Mouse (Mus musculus): ENCODE measurements at regions not wholly inside any gene's neighbourhood (a gene's known extent, or its start where the extent isn't known, plus 50 kb on each side); places are given as distances from the start of the nearest gene placed in this dataset.

DNA sequence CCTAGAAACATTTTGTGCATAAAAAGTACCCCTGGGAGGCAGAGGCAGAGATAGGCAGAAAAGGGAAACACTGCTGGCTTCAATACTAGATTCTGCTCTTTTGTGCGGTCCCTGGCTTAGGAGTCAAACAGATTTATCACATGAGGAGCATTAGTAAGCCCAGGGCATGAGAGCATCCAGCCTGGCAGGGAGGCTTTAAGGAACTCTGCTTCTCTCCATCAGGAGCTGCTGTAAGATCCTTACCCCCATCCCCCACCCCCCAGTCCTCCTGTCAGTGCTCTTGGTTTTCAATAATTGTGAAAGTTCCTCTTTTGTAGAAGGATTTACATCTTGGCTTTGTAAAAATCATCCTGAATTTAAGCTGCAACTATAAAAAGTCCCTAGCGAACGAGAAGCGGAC, 97.2 kb upstream of the Prdm1 start:
- H3K9me3 ChIP-seq (ENCODE audit: control insufficient read depth), result no peaks in the 10 kb centered on the region
- no peak overlapping the region for H3K9ac ChIP-seq (ENCODE audit: low read depth, low read length)
- H3K27ac ChIP-seq (ENCODE audit: low read depth, low read length), result no peak overlapping the region
- WGBS, result 87% methylated on average over 4 of the region's 4 CpGs
- H3K27me3 ChIP-seq (replicated peaks; ENCODE audit: control insufficient read depth, insufficient read depth, low read length), result no peaks in the 10 kb centered on the region
- H3K4me3 ChIP-seq (ENCODE audit: low read depth, low read length), result no peak overlapping the region
- ATAC-seq, result no peak
- TF ChIP-seq CTCF (IDR thresholded peaks at IDR 0.05; ENCODE audit: low read depth), result no peak
- H3K4me2 ChIP-seq (replicated peaks; ENCODE audit: low read depth), result no peak overlapping the region
- H3K4me1 ChIP-seq (replicated peaks; ENCODE audit: control insufficient read depth, insufficient read depth, low read length), result no peaks in the 10 kb centered on the region
- no peaks in the 10 kb centered on the region for H3K36me3 ChIP-seq (ENCODE audit: control insufficient read depth, insufficient read depth)

DNA sequence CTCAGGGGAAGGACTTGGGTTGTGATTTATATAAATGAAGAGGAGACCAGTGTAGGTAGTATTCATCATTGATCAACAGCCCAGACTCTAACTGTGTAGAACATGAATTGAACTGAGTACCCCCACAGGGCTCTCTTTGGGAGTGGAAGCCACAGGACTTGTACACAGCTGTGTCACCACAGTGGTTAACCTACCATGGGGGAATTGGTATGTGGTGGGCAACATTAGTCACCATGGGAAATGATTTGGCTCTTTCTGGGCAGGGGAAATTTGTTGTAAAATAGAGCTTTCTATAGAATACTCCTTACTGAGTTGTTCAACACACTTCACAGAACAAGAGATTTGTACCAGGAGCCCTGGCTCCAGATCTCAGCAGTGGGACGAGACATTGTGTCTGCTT, 87.3 kb upstream of the Prdm1 start:
- WGBS, result 82% methylated on average over 1 of the region's 1 CpGs
- no peaks in the 10 kb centered on the region for H3K27me3 ChIP-seq (replicated peaks; ENCODE audit: control insufficient read depth, insufficient read depth, low read length)
- H3K4me3 ChIP-seq (ENCODE audit: low read depth, low read length), result no peak overlapping the region
- ATAC-seq, result no peak
- TF ChIP-seq CTCF (IDR thresholded peaks at IDR 0.05; ENCODE audit: low read depth), result no peak
- H3K9me3 ChIP-seq (ENCODE audit: control insufficient read depth), result no peaks in the 10 kb centered on the region
- no peak overlapping the region for H3K9ac ChIP-seq (ENCODE audit: low read depth, low read length)
- H3K4me2 ChIP-seq (replicated peaks; ENCODE audit: low read depth), result no peak overlapping the region
- H3K4me1 ChIP-seq (replicated peaks; ENCODE audit: control insufficient read depth, insufficient read depth, low read length), result no peaks in the 10 kb centered on the region
- no peaks in the 10 kb centered on the region for H3K36me3 ChIP-seq (ENCODE audit: control insufficient read depth, insufficient read depth)
- no peak overlapping the region for H3K27ac ChIP-seq (ENCODE audit: low read depth, low read length)

DNA sequence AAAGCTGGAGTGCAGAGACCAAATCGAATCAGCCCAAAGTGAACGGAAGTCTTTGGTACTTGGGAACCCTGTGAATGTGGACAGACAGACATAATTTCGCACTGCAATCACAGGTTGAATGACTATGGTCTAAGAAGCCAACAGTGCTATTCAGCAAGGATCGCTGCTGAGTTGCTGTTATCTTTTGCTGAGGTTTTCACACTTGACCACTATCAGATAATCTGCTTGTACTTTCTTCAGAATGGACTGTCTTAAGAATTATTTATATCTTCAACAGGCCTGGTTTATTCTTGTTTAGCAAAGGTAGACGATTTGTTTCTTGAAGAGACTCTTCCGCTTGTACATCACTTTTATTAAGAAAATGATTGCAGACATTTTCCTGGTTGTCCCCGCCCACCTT, 84.3 kb upstream of the Prdm1 start:
- H3K9ac ChIP-seq (ENCODE audit: low read depth, low read length), result no peak overlapping the region
- no peaks in the 10 kb centered on the region for H3K9me3 ChIP-seq (ENCODE audit: control insufficient read depth)
- H3K27ac ChIP-seq (ENCODE audit: low read depth, low read length), result no peak overlapping the region
- no peak overlapping the region for H3K4me3 ChIP-seq (ENCODE audit: low read depth, low read length)
- no peaks in the 10 kb centered on the region for H3K27me3 ChIP-seq (replicated peaks; ENCODE audit: control insufficient read depth, insufficient read depth, low read length)
- ATAC-seq, result no peak
- peaks cover 1% of the 10 kb centered on the region; the same call in 1 of the 2 replicates for H3K4me1 ChIP-seq (replicated peaks; ENCODE audit: control insufficient read depth, insufficient read depth, low read length)
- H3K4me2 ChIP-seq (replicated peaks; ENCODE audit: low read depth), result no peak overlapping the region
- TF ChIP-seq CTCF (IDR thresholded peaks at IDR 0.05; ENCODE audit: low read depth), result no peak
- 86% methylated on average over 7 of the region's 7 CpGs for WGBS
- H3K36me3 ChIP-seq (ENCODE audit: control insufficient read depth, insufficient read depth), result no peaks in the 10 kb centered on the region

DNA sequence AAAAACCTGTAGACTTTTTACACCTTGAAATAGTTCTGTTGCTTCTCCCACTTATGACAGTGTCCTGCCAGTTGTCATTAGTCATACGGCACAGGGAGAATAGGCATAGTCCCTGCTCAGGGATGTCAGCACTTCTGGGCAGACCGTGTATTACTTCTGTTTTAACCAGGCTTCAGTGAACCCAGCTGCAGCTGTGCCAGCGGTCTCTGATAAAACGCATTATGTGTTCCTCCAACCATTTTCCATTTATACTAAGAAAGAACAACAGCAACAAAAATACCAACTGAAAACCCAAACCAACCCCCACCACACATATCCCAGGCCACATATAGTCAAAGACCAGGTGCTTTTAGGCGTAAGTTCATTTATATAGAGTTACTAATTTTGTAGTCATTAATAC, 83.1 kb upstream of the Prdm1 start:
- Histone ChIP-seq H3K27me3 (replicated peaks; ENCODE audit: control insufficient read depth, insufficient read depth, low read length) (no peaks in the 10 kb centered on the region), H3K27ac (ENCODE audit: low read depth, low read length) (no peak overlapping the region), H3K4me1 (replicated peaks; ENCODE audit: control insufficient read depth, insufficient read depth, low read length) (peaks cover 2% of the 10 kb centered on the region; the same call in 1 of the 2 replicates), H3K9ac (ENCODE audit: low read depth, low read length) (no peak overlapping the region), H3K36me3 (ENCODE audit: control insufficient read depth, insufficient read depth) (no peaks in the 10 kb centered on the region), H3K4me3 (ENCODE audit: low read depth, low read length) (no peak overlapping the region), H3K9me3 (ENCODE audit: control insufficient read depth) (no peaks in the 10 kb centered on the region), H3K4me2 (replicated peaks; ENCODE audit: low read depth) (no peak overlapping the region)
- no peak for TF ChIP-seq CTCF (IDR thresholded peaks at IDR 0.05; ENCODE audit: low read depth)
- WGBS, result 93% methylated on average over 5 of the region's 5 CpGs
- no peak for ATAC-seq

DNA sequence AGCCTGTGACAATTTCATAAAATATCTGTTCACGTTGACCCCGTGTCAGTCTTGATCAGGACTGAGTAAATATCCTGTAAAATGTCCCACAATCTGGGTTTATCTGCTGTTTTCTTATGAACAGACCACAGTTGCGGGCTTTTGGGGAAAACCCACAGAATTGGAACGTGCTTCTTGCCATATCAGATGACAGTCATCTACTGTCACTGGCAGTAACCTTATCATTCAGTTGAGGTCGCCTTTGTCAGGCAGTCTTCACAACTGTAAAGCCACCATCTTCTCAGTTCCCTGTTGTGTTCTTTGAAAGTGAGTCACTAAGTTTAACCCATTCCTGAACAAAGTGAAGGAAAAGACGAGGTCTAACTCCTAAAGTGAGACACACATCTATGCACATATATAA, 80.9 kb upstream of the Prdm1 start:
- ATAC-seq, result no peak
- Histone ChIP-seq H3K4me3 (ENCODE audit: low read depth, low read length) (no peak overlapping the region), H3K9ac (ENCODE audit: low read depth, low read length) (no peak overlapping the region), H3K27ac (ENCODE audit: low read depth, low read length) (no peak overlapping the region), H3K27me3 (replicated peaks; ENCODE audit: control insufficient read depth, insufficient read depth, low read length) (no peaks in the 10 kb centered on the region), H3K9me3 (ENCODE audit: control insufficient read depth) (no peaks in the 10 kb centered on the region), H3K36me3 (ENCODE audit: control insufficient read depth, insufficient read depth) (no peaks in the 10 kb centered on the region), H3K4me2 (replicated peaks; ENCODE audit: low read depth) (no peak overlapping the region), H3K4me1 (replicated peaks; ENCODE audit: control insufficient read depth, insufficient read depth, low read length) (peaks cover 2% of the 10 kb centered on the region; the same call in 1 of the 2 replicates)
- 80% methylated on average over 6 of the region's 6 CpGs for WGBS
- no peak for TF ChIP-seq CTCF (IDR thresholded peaks at IDR 0.05; ENCODE audit: low read depth)

DNA sequence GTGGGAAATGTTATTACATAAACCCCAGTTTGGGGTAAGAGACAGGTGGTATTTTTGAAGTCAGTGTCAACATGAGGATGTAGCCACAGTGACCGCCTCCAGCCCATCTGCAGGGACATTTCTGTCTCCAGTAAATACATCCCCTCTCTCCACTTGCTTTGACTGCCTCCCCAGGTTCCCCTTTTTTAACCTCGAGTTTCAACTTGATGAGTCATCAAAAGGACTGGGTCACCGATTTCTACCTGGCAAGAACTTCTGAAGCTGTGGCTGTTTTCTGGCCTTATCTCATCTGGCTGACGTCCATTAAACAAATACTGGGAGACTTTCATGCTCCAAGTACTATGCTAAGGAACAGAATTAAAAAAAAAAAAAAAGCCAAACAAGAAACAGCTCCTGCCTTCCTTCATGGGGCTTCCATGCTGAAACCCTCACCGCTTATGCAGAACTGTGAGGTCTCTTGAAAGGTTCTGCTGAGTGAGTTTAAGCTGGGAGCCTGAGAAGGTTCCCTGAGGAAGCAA, 79.1 kb upstream of the Prdm1 start:
- Histone ChIP-seq H3K27me3 (replicated peaks; ENCODE audit: control insufficient read depth, insufficient read depth, low read length) (no peaks in the 10 kb centered on the region), H3K4me3 (ENCODE audit: low read depth, low read length) (no peak overlapping the region), H3K36me3 (ENCODE audit: control insufficient read depth, insufficient read depth) (no peaks in the 10 kb centered on the region), H3K4me2 (replicated peaks; ENCODE audit: low read depth) (no peak overlapping the region; the same call in 1 of the 2 replicates), H3K9me3 (ENCODE audit: control insufficient read depth) (no peaks in the 10 kb centered on the region), H3K9ac (ENCODE audit: low read depth, low read length) (no peak overlapping the region), H3K27ac (ENCODE audit: low read depth, low read length) (no peak overlapping the region), H3K4me1 (replicated peaks; ENCODE audit: control insufficient read depth, insufficient read depth, low read length) (peaks cover 2% of the 10 kb centered on the region; the same call in 1 of the 2 replicates)
- WGBS, result 41% methylated on average over 5 of the region's 5 CpGs
- TF ChIP-seq CTCF (IDR thresholded peaks at IDR 0.05; ENCODE audit: low read depth), result no peak
- ATAC-seq, result no peak

DNA sequence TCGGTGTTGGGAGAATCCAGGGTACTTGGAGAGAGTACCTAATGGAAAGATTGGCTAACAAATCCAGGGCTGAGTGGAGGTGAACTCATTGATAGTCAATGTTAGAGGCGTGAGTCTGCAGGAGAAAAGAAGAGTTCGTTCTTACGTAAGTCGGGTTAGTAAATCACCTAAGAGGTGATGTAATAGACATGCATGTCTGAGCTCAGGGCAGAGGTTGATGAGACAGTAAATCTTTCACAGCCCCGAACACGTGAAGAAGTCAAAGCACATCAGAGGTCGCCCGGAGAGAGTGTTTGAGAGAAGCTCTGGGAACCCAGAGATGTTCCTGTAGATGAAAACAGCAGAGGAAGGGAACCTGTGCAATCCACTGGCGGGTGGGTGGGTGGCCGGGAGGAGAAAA, 76.2 kb upstream of the Prdm1 start:
- no peaks in the 10 kb centered on the region for H3K9me3 ChIP-seq (ENCODE audit: control insufficient read depth)
- no peak overlapping the region for H3K9ac ChIP-seq (ENCODE audit: low read depth, low read length)
- no peak overlapping the region for H3K27ac ChIP-seq (ENCODE audit: low read depth, low read length)
- H3K27me3 ChIP-seq (replicated peaks; ENCODE audit: control insufficient read depth, insufficient read depth, low read length), result no peaks in the 10 kb centered on the region
- H3K4me1 ChIP-seq (replicated peaks; ENCODE audit: control insufficient read depth, insufficient read depth, low read length), result peaks cover 2% of the 10 kb centered on the region; the same call in 1 of the 2 replicates
- TF ChIP-seq CTCF (IDR thresholded peaks at IDR 0.05; ENCODE audit: low read depth), result no peak
- ATAC-seq, result no peak
- no peaks in the 10 kb centered on the region for H3K36me3 ChIP-seq (ENCODE audit: control insufficient read depth, insufficient read depth)
- H3K4me2 ChIP-seq (replicated peaks; ENCODE audit: low read depth), result no peak overlapping the region
- no peak overlapping the region for H3K4me3 ChIP-seq (ENCODE audit: low read depth, low read length)
- 76% methylated on average over 11 of the region's 11 CpGs for WGBS

Measured in intestine, postnatal 0 days (tissue).